Mouse (Mus musculus) liver, adult 2 months (tissue): ENCODE data around the gene Nans.

Source experiments
- CTCF ChIP-seq: fragments of 200-500 bp; IDR thresholded peaks from 2 replicates; pipeline ENCODE4 v1.5.1; 2011; ENCODE audit warnings: low read depth, low read length, control low read depth
- POLR2A ChIP-seq: fragments of 200-500 bp; IDR thresholded peaks from 2 replicates; pipeline ENCODE4 v1.6.1; 2011; ENCODE audit warnings: low read length, control low read depth; ENCODE audit not compliant: insufficient read depth; ENCODE audit errors: extremely low read depth

DNA sequence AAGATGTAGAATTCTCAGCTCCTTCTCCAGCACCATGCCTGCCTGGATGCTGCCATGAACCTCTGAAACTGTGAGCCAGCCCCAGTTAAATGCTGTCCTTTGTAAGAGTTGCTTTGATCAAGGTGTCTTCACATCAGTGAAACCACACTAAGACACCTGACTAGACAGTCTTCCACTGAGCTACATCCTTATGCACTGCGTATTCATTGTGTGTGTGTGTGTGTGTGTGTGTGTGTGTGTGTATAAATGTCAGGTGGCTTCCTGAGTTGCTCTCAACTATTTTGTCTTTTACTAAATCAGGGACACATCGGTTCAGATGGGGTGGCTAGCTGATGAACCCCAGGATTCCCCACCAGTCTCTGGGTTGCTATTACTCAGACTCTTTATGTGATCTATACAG is 10.0 kb upstream of the Nans start:
- TF ChIP-seq CTCF = no peak
- TF ChIP-seq POLR2A = no peak
